Mouse (Mus musculus) CH12.LX (cell line): ENCODE measurements around the gene Mcur1. TPM values are rescaled to one million over a fixed set of nuclear protein-coding genes. Genes with fewer than 3 reads are reported as not detected.

Source experiments
- DNase-seq: peaks from one replicate; pipeline ENCODE4 v3.0.0-alpha.2; 2013; ENCODE audit errors: extremely low read depth
- H3K27ac ChIP-seq: 2 replicates; pipeline ENCODE4 v1.5.1; 2012; ENCODE audit warnings: low read depth, mild to moderate bottlenecking, control low read depth, moderate library complexity; ENCODE audit not compliant: insufficient read depth
- H3K27me3 ChIP-seq: replicated peaks from 2 replicates; pipeline ENCODE3; 2012; ENCODE audit warnings: inconsistent platforms
- H3K36me3 ChIP-seq, 2 experiments: replicated peaks in 1 of 2; 2 replicates each; pipeline versions ENCODE3 to v1.6.1; 2012; ENCODE audit warnings: inconsistent platforms in 1 of 2, low read length in 1 of 2, mild to moderate bottlenecking in 1 of 2, mixed read lengths in 1 of 2, moderate library complexity in 1 of 2; ENCODE audit not compliant: control insufficient read depth in 1 of 2, insufficient read depth in 1 of 2
- H3K4me1 ChIP-seq, 2 experiments: 2 replicates each; pipeline ENCODE4 v1.6.1; 2012; ENCODE audit warnings: inconsistent platforms in 1 of 2, moderate library complexity in 1 of 2; ENCODE audit not compliant: insufficient read depth in 2 of 2, control insufficient read depth in 1 of 2
- H3K4me2 ChIP-seq: 2 replicates; pipeline ENCODE4 v1.6.1; 2012; ENCODE audit warnings: low read depth, mild to moderate bottlenecking, control low read depth; ENCODE audit not compliant: poor library complexity, insufficient read depth, severe bottlenecking
- H3K4me3 ChIP-seq, 3 experiments: fragments of 150-350 bp in 1 of 3; sonication (generic) in 1 of 3; replicated peaks in 1 of 3; 2 replicates each; pipeline versions ENCODE3 to v1.5.1; 2011 to 2012; ENCODE audit warnings: low read depth in 2 of 3, low read length in 2 of 3, mild to moderate bottlenecking in 2 of 3, moderate library complexity in 2 of 3, control low read depth in 1 of 3, improper control_type of control experiment in 1 of 3, inconsistent platforms in 1 of 3, mixed read lengths in 1 of 3; ENCODE audit not compliant: poor library complexity in 1 of 3
- H3K79me2 ChIP-seq: replicated peaks from 2 replicates; pipeline ENCODE4 v1.6.1; 2012; ENCODE audit warnings: mild to moderate bottlenecking, moderate library complexity; ENCODE audit not compliant: control insufficient read depth, poor library complexity, insufficient read depth, severe bottlenecking; ENCODE audit errors: extremely low read depth
- H3K9ac ChIP-seq: 2 replicates; pipeline ENCODE4 v1.6.1; 2012; ENCODE audit warnings: low read depth, mild to moderate bottlenecking, control low read depth, moderate library complexity; ENCODE audit not compliant: insufficient read depth
- H3K9me3 ChIP-seq: replicated peaks from 2 replicates; pipeline ENCODE3; 2012; ENCODE audit warnings: low read length, inconsistent platforms, mixed read lengths
- BHLHE40 ChIP-seq: IDR thresholded peaks from 2 replicates; pipeline ENCODE4 v1.6.1; 2011; ENCODE audit warnings: mild to moderate bottlenecking, low read depth, low read length, improper control_type of control experiment
- CHD2 ChIP-seq: IDR thresholded peaks from 2 replicates; pipeline ENCODE4 v1.6.1; 2011; ENCODE audit warnings: low read length, improper control_type of control experiment
- E2F4 ChIP-seq: IDR thresholded peaks from 2 replicates; pipeline ENCODE4 v1.6.1; 2011; ENCODE audit warnings: low read depth, low read length, improper control_type of control experiment; ENCODE audit not compliant: insufficient replicate concordance
- EP300 ChIP-seq: IDR thresholded peaks from 2 replicates; pipeline ENCODE4 v1.6.1; 2011; ENCODE audit warnings: low read length, improper control_type of control experiment
- ETS1 ChIP-seq: conservative IDR thresholded peaks from 2 replicates; pipeline ENCODE4 v1.6.1; 2012; ENCODE audit warnings: low read depth, mild to moderate bottlenecking, inconsistent platforms, low read length, improper control_type of control experiment, moderate library complexity
- GABPA ChIP-seq: IDR thresholded peaks from 2 replicates; pipeline ENCODE4 v1.6.1; 2012; ENCODE audit warnings: low read depth, low read length, improper control_type of control experiment, inconsistent platforms; ENCODE audit not compliant: insufficient replicate concordance
- JUN ChIP-seq: IDR thresholded peaks from 2 replicates; pipeline ENCODE4 v1.6.1; 2011; ENCODE audit warnings: low read depth, mild to moderate bottlenecking, low read length, improper control_type of control experiment, moderate library complexity; ENCODE audit not compliant: insufficient read depth
- KAT2A ChIP-seq: IDR thresholded peaks from 2 replicates; pipeline ENCODE4 v1.6.1; 2012; ENCODE audit warnings: low read length, improper control_type of control experiment, inconsistent platforms; ENCODE audit not compliant: insufficient replicate concordance
- MAX ChIP-seq: IDR thresholded peaks from 2 replicates; pipeline ENCODE4 v1.6.1; 2011; ENCODE audit warnings: low read length, improper control_type of control experiment
- MAZ ChIP-seq: IDR thresholded peaks from 2 replicates; pipeline ENCODE4 v1.6.1; 2012; ENCODE audit warnings: low read depth, mild to moderate bottlenecking, inconsistent platforms, low read length, improper control_type of control experiment, moderate library complexity
- MEF2A ChIP-seq: IDR thresholded peaks from 2 replicates; pipeline ENCODE4 v1.6.1; 2014; ENCODE audit warnings: low read depth, mild to moderate bottlenecking, inconsistent platforms, low read length, improper control_type of control experiment, borderline replicate concordance
- MXI1 ChIP-seq: IDR thresholded peaks from 2 replicates; pipeline ENCODE4 v1.6.1; 2011; ENCODE audit warnings: mild to moderate bottlenecking, low read depth, low read length, improper control_type of control experiment
- POLR2A ChIP-seq: IDR thresholded peaks from 2 replicates; pipeline ENCODE4 v1.6.1; 2011; ENCODE audit warnings: low read depth, mild to moderate bottlenecking, improper control_type of control experiment, low read length
- RAD21 ChIP-seq: IDR thresholded peaks from 2 replicates; pipeline ENCODE4 v1.6.1; 2011; ENCODE audit warnings: low read depth, mild to moderate bottlenecking, low read length, improper control_type of control experiment, moderate library complexity
- RCOR1 ChIP-seq: conservative IDR thresholded peaks from 2 replicates; pipeline ENCODE4 v1.6.1; 2012; ENCODE audit warnings: low read depth, mild to moderate bottlenecking, inconsistent platforms, low read length, improper control_type of control experiment
- SIN3A ChIP-seq: IDR thresholded peaks from 2 replicates; pipeline ENCODE4 v1.6.1; 2012; ENCODE audit warnings: low read length, improper control_type of control experiment, inconsistent platforms
- SMC3 ChIP-seq: IDR thresholded peaks from 2 replicates; pipeline ENCODE4 v1.6.1; 2011; ENCODE audit warnings: low read depth, low read length, improper control_type of control experiment
- TCF12 ChIP-seq: IDR thresholded peaks from 2 replicates; pipeline ENCODE4 v1.6.1; 2014; ENCODE audit warnings: low read depth, mild to moderate bottlenecking, inconsistent platforms, low read length, improper control_type of control experiment
- UBTF ChIP-seq: IDR thresholded peaks from 2 replicates; pipeline ENCODE4 v1.6.1; 2012; ENCODE audit warnings: low read depth, mild to moderate bottlenecking, inconsistent platforms, low read length, improper control_type of control experiment, moderate library complexity
- USF1 ChIP-seq: IDR thresholded peaks from 2 replicates; pipeline ENCODE4 v1.6.1; 2014; ENCODE audit warnings: low read depth, mild to moderate bottlenecking, inconsistent platforms, low read length, improper control_type of control experiment
- ZKSCAN1 ChIP-seq: IDR thresholded peaks from 2 replicates; pipeline ENCODE4 v1.6.1; 2012; ENCODE audit warnings: low read depth, inconsistent platforms, low read length, improper control_type of control experiment, borderline replicate concordance
- dilution Hi-C: fragments of 300-500 bp; cut with MboI; formaldehyde crosslinking; loops from 2 replicates; pipeline ENCODE4 v1.14.3; 2020; ENCODE audit warnings: low sequenced_read_pairs; ENCODE audit not compliant: extremely low pct_unique_long_range_greater_than_20kb, extremely low pct_ligation_motif_present
- in situ Hi-C: fragments of 300-500 bp; cut with MboI; formaldehyde crosslinking; loops from 3 replicates; pipeline ENCODE4 v1.14.3; 2019; ENCODE audit warnings: low sequenced_read_pairs, low pct_ligation_motif_present, low pct_unique_long_range_greater_than_20kb, mixed read lengths
- polyA plus RNA-seq: library from polyadenylated mRNA; unstranded; fragments of >175 nt; gene quantifications from 2 replicates; pipeline ENCODE4 v1.2.1, GENCODE M21; 2012; ENCODE audit warnings: low read depth; ENCODE audit not compliant: insufficient read length
- total RNA-seq, 2 experiments: library from RNA; depleted of rRNA; stranded (reverse); fragments of 300-350 nt in 1 of 2; fragments of >200 nt in 1 of 2; gene quantifications; 2 replicates each; pipeline ENCODE4 v1.2.3; 2012 to 2014

Mcur1 gene
- total and polyA plus RNA-seq, 3 experiments = 4.7 to 12.5 (median 6.3) TPM

GRCm38 (mm10) chr13:43517371-43517770, 42.6 kb downstream of the Mcur1 start:
- Histone ChIP-seq H3K27me3 (no peaks in the 10 kb centered on the region), H3K9ac (no peak overlapping the region), H3K4me1 (peaks cover 0 to 8% of the 10 kb centered on the region in 2 experiments; a peak in 2 of 4 replicates), H3K4me3 (no peak overlapping the region), H3K9me3 (peaks cover 4% of the 10 kb centered on the region), H3K27ac (no peak overlapping the region), H3K79me2 (no peaks in the 10 kb centered on the region), H3K4me2 (no peak overlapping the region), H3K36me3 (no peaks in the 10 kb centered on the region)
- dilution Hi-C loops = no loop called here
- in situ Hi-C loops = no loop called here
- DNase-seq = no peak
- TF ChIP-seq TCF12 = no peak
- TF ChIP-seq ZKSCAN1 = no peak
- TF ChIP-seq ETS1 = no peak
- no peak for TF ChIP-seq UBTF
- TF ChIP-seq MAX = no peak

- TF ChIP-seq RCOR1 (no peak), MEF2A (no peak), E2F4 (no peak), SMC3 (no peak), JUN (no peak), MAZ (no peak), EP300 (no peak), USF1 (no peak)
- no peak overlapping the region for H3K27ac ChIP-seq
- dilution Hi-C loops = no loop called here
- H3K4me1 ChIP-seq = peaks cover 0 to 10% of the 10 kb centered on the region in 2 experiments; a peak in 2 of 4 replicates
- no peaks in the 10 kb centered on the region for H3K27me3 ChIP-seq
- no peak overlapping the region for H3K4me3 ChIP-seq
- H3K4me2 ChIP-seq = no peak overlapping the region
- H3K9ac ChIP-seq = no peak overlapping the region
- no peak for DNase-seq
- H3K79me2 ChIP-seq = no peaks in the 10 kb centered on the region
- no peaks in the 10 kb centered on the region for H3K36me3 ChIP-seq
- in situ Hi-C loops = no loop called here
- peaks cover 4% of the 10 kb centered on the region for H3K9me3 ChIP-seq
Measured at GRCm38 (mm10) chr13:43516931-43517330, 43.1 kb downstream of the Mcur1 start.

DNA sequence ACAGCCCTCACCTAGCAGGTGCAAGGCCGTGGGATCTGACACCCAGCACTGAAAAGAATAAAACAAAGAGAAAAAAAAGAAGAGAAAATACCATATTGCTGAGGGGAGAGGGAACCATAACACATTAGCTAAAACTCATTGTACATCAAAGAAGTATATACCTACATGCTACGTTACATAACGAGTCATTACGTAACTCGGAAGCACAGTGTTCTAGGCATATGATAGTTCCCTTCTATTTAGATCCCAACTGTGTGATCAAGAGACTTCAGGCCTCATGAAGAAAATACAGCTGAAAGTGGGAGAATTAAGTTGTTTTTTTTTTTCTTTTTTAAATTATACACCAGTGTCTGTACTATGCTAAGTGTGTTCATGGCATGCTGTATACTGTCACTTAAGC, 43.9 kb downstream of the Mcur1 start:
- no peaks in the 10 kb centered on the region for H3K36me3 ChIP-seq
- H3K4me3 ChIP-seq = no peak overlapping the region
- H3K4me2 ChIP-seq = no peak overlapping the region
- no peaks in the 10 kb centered on the region for H3K79me2 ChIP-seq
- H3K4me1 ChIP-seq = peaks cover 0 to 18% of the 10 kb centered on the region in 2 experiments; a peak in 2 of 4 replicates
- no peak overlapping the region for H3K27ac ChIP-seq
- dilution Hi-C loops = no loop called here
- no peak for DNase-seq
- no peaks in the 10 kb centered on the region for H3K27me3 ChIP-seq
- TF ChIP-seq BHLHE40 (no peak), JUN (no peak), SIN3A (no peak), EP300 (no peak), POLR2A (no peak), SMC3 (no peak), KAT2A (no peak), GABPA (no peak), RAD21 (no peak), CHD2 (no peak), MXI1 (no peak), MAX (no peak)
- TF ChIP-seq, all 38 proteins: peak for 0
- H3K9me3 ChIP-seq = peaks cover 4% of the 10 kb centered on the region
- H3K9ac ChIP-seq = no peak overlapping the region
- in situ Hi-C loops = no loop called here
